Mouse (Mus musculus) heart, embryonic 15.5 days (tissue): Measurements from ENCODE around the gene Abhd17a. TPM values are rescaled to one million over a fixed set of nuclear protein-coding genes. Genes with fewer than 3 reads are reported as not detected.
A peak's percentile ranks its signal among the peaks of the same experiment; 100 is the strongest.

Experiments used
- ATAC-seq: fragments of 200-750 bp; cut with Nextera tagmentation; replicated peaks from 2 replicates; pipeline ENCODE4 v1.8.0; 2017; ENCODE audit warnings: low read depth, moderate TSS enrichment; ENCODE audit not compliant: insufficient number of reproducible peaks, insufficient read depth, low FRiP score
- H3K27ac ChIP-seq: fragments of 300-500 bp; sonication (generic); 2 replicates; pipeline ENCODE4 v1.5.1; 2015; ENCODE audit warnings: mild to moderate bottlenecking, inconsistent platforms
- H3K27me3 ChIP-seq: fragments of 300-500 bp; sonication (generic); 2 replicates; pipeline ENCODE4 v1.6.1; 2015; ENCODE audit warnings: inconsistent platforms
- H3K36me3 ChIP-seq: fragments of 300-500 bp; sonication (generic); 2 replicates; pipeline ENCODE4 v1.6.1; 2015; ENCODE audit warnings: mild to moderate bottlenecking, inconsistent platforms
- H3K4me1 ChIP-seq: fragments of 300-500 bp; sonication (generic); replicated peaks from 2 replicates; pipeline ENCODE4 v1.6.1; 2015; ENCODE audit warnings: inconsistent platforms
- H3K4me2 ChIP-seq: fragments of 300-500 bp; sonication (generic); 2 replicates; pipeline ENCODE4 v1.6.1; 2015; ENCODE audit warnings: inconsistent platforms, mild to moderate bottlenecking, moderate library complexity
- H3K4me3 ChIP-seq: fragments of 300-500 bp; sonication (generic); 2 replicates; pipeline ENCODE4 v1.5.1; 2015; ENCODE audit warnings: mild to moderate bottlenecking, inconsistent platforms
- H3K9ac ChIP-seq: fragments of 300-500 bp; sonication (generic); 2 replicates; pipeline ENCODE4 v1.6.1; 2015; ENCODE audit warnings: mild to moderate bottlenecking, inconsistent platforms
- H3K9me3 ChIP-seq: fragments of 300-500 bp; sonication (generic); replicated peaks from 2 replicates; pipeline ENCODE4 v1.6.1; 2016; ENCODE audit warnings: inconsistent platforms
- whole genome bisulfite sequencing: fragments of 180-500 bp; shearing (Covaris S2); methylation state at CpG from one replicate; pipeline ENCODE4 v1.1.7; 2015; ENCODE audit warnings: mixed read lengths; 5-methylcytosine and 5-hydroxymethylcytosine counted together
- polyA plus RNA-seq: library from polyadenylated mRNA; unstranded; fragments of >200 nt; fragmentation: Nextera tagmentation; extraction: Ambion mirVana; gene quantifications from 2 replicates; pipeline ENCODE4 v1.2.1, GENCODE M21; 2015

Abhd17a gene
- polyA plus RNA-seq, 1 experiment from 2014 or later: 84.2 TPM

DNA sequence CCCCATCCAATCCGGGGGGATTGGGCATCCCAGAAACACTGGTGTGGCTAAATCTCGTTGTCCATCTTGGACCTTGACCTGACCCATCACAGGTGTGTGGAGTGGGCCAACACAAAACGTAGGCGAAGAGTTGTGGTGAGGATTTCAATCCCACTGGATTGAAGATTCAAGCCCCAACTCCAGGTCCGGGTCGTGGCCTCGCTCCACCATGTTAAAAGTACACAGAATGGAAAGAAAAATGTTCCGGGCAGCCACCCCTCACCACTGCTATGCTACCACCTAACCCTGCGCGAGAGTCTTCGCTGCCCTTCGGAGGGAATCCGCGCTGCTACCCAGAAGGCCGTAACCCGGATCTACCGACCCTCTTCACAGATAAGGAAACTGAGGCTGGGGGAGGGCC lies 14.2 kb downstream of the Abhd17a start:
- 12% methylated on average over 17 of the region's 17 CpGs for WGBS
- no peak overlapping the region for H3K27ac ChIP-seq

DNA sequence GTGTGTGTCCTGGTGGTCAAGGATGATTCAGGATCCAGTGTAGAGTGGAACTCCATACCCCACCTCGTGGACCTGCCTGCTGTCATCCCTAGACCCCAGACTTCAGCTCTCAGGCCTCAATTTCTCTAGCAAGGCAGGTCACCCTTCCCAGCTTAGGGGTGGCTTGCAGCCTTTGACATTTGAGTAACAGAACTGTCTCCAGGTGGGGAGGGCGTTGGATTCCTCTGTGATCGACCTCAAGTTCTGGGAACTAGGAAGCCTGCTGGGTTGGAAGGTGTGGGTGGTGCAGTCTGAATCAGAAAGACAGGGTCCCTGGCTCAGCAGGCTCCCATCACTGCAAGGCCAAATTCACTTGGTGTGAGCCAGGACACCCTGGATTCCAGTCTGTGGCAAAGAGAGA lies 15.2 kb downstream of the Abhd17a start:
- peak overlapping the region; percentile 91; the same call in 1 of the 2 replicates for H3K4me2 ChIP-seq
- peak overlapping the region; percentile 89; the same call in 1 of the 2 replicates for H3K4me3 ChIP-seq

More for the DNA sequence above, 14.2 kb downstream of the Abhd17a start:
- Histone ChIP-seq H3K9me3 (no peaks in the 10 kb centered on the region), H3K9ac (peak overlapping the region; percentile 80), H3K4me2 (peak overlapping the region; percentile 91), H3K36me3 (no peaks in the 10 kb centered on the region), H3K27me3 (no peaks in the 10 kb centered on the region), H3K4me1 (peaks cover 68% of the 10 kb centered on the region), H3K4me3 (peak overlapping the region; percentile 89)
- ATAC-seq: no peak

DNA sequence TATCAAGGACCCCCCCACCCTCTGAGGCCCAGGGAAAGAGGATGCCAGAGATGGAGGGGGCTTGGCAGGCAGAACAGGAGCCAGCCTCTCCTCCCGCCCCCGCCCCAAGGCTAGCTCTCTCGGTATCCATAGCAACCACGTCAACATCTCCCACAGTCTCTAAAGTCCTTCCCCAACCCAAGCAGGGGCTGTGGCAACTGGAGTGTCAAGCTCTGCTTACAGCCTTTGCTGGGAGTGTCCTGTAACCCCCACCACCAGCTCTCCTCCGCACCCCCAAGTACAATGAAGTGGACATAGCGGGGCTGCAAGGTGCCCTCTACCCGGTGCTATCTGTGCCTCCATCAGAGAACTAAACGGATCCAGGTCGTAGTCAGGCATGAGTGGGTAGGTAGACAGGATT lies 16.2 kb downstream of the Abhd17a start:
- H3K36me3 ChIP-seq: no peaks in the 10 kb centered on the region
- no peak overlapping the region for H3K4me3 ChIP-seq
- H3K4me1 ChIP-seq: peaks cover 86% of the 10 kb centered on the region
- WGBS: 49% methylated on average over 9 of the region's 9 CpGs
- H3K27me3 ChIP-seq: no peaks in the 10 kb centered on the region
- no peaks in the 10 kb centered on the region for H3K9me3 ChIP-seq
- peak overlapping the region; percentile 19; the same call in 1 of the 2 replicates for H3K4me2 ChIP-seq
- ATAC-seq: no peak
- no peak overlapping the region for H3K27ac ChIP-seq
- peak overlapping the region; percentile 34; the same call in 1 of the 2 replicates for H3K9ac ChIP-seq

More for the DNA sequence above, 15.2 kb downstream of the Abhd17a start:
- Histone ChIP-seq H3K27ac (no peak overlapping the region), H3K4me1 (peaks cover 78% of the 10 kb centered on the region), H3K9me3 (no peaks in the 10 kb centered on the region), H3K27me3 (no peaks in the 10 kb centered on the region), H3K36me3 (no peaks in the 10 kb centered on the region), H3K9ac (no peak overlapping the region)
- ATAC-seq: no peak
- WGBS: 80% methylated on average over 3 of the region's 3 CpGs

DNA sequence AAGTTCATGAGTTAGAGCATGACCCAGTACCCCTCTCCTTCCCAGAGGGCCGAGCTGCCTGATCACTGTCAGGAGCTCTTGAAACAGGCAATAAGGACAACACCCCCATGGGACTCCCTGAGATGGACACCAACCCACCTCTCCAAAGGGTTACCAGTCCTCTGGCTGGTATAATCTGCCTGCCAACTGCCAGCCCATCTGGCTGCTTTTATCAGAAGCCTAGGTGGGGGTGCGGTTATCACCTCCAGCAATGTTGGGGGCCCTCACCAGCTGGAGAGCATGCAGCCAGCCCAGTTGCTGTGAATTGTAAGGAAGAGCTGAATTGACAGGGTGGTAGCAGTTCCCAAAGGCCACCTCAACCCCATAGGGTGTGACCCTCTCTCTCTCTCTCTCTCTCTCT lies 17.7 kb downstream of the Abhd17a start:
- H3K9ac ChIP-seq: no peak overlapping the region
- H3K36me3 ChIP-seq: peaks cover 7% of the 10 kb centered on the region; the same call in 1 of the 2 replicates
- peaks cover 75% of the 10 kb centered on the region for H3K4me1 ChIP-seq
- H3K4me3 ChIP-seq: no peak overlapping the region
- WGBS: 74% methylated on average over 2 of the region's 2 CpGs
- no peak for ATAC-seq
- no peaks in the 10 kb centered on the region for H3K27me3 ChIP-seq
- H3K4me2 ChIP-seq: no peak overlapping the region
- no peaks in the 10 kb centered on the region for H3K9me3 ChIP-seq
- no peak overlapping the region for H3K27ac ChIP-seq

DNA sequence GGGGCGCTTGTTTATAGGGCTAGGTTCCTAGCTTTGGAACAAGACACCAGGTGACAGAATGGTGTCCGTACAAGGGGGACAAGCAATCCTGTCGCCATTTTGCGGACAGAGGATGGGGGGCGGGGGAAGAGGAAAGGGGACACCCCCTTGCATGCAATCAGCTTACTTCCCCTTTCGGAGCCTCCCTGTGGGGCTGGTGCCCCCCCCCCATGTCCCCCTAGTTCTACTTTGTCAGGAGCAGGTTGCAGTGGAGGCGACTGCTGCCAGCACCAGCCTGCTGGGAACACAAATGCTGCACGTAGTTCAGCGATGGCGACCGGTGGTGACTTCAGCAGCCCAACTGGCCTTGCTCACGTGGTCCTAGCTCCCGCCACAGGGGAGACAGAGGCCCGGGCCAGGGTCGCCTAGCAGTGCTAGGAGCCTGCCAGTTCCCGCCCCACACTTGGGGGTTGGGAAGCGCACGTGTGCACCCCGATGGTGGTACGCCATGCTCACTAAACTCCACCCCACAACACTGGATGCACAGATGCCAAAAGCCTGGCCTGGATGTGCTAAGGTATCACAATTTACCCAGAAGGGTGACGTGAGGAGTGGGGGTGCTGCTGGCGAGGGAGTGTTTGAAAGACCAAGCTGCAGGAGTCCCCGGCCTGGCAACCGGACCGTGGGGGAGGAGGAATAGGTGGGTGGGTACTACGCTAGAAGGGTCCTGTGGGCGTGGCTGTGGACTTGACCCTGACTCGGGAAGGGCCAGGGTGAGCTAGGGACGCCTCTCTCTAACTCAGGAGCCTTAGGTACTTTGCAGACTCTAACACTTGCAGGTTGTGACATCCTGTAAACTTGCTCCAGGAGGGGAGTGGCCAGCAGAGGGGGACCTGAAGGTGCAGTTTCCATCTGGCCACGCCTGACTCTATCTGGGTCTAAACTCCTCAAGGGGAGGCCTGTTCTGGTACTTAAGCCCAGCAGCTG lies 19.0 kb downstream of the Abhd17a start:
- peaks cover 73% of the 10 kb centered on the region for H3K4me1 ChIP-seq

DNA sequence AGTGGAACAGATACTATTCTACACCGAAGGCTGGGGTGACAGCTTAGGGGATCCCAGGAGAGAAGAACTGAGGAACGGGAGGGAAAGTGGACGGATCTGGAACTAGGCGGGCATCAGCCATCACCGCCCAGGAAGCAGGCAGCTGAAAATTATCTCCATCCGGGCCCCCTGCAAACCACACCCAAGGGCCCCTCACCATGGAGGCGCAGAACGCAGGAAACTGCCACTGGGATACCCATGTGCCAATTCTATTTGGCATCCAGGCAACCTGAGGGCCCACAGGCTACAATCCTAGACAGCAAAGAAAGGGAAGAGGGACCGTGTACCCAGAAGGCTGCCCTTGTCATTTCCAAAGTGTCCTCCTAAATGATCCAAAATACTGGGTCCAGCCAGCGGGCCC lies 19.7 kb downstream of the Abhd17a start:
- H3K36me3 ChIP-seq: peaks cover 7% of the 10 kb centered on the region; the same call in 1 of the 2 replicates
- peak overlapping the region; percentile 73 for H3K27ac ChIP-seq
- peak overlapping the region; percentile 26; the same call in 1 of the 2 replicates for H3K4me3 ChIP-seq
- peak overlapping the region; percentile 62 for H3K4me2 ChIP-seq
- H3K9me3 ChIP-seq: no peaks in the 10 kb centered on the region
- H3K4me1 ChIP-seq: peaks cover 66% of the 10 kb centered on the region
- H3K27me3 ChIP-seq: no peaks in the 10 kb centered on the region
- ATAC-seq: no peak
- peak overlapping the region; percentile 49 for H3K9ac ChIP-seq
- WGBS: 79% methylated on average over 10 of the region's 10 CpGs

More for the DNA sequence above, 19.0 kb downstream of the Abhd17a start:
- ATAC-seq: peak; percentile 34
- Histone ChIP-seq H3K9ac (peak overlapping the region; percentile 49), H3K4me3 (peak overlapping the region; percentile 26), H3K9me3 (no peaks in the 10 kb centered on the region), H3K27me3 (no peaks in the 10 kb centered on the region), H3K4me2 (peak overlapping the region; percentile 62), H3K27ac (peak overlapping the region; percentile 73), H3K36me3 (peaks cover 7% of the 10 kb centered on the region; the same call in 1 of the 2 replicates)
- 22% methylated on average over 30 of the region's 30 CpGs for WGBS

DNA sequence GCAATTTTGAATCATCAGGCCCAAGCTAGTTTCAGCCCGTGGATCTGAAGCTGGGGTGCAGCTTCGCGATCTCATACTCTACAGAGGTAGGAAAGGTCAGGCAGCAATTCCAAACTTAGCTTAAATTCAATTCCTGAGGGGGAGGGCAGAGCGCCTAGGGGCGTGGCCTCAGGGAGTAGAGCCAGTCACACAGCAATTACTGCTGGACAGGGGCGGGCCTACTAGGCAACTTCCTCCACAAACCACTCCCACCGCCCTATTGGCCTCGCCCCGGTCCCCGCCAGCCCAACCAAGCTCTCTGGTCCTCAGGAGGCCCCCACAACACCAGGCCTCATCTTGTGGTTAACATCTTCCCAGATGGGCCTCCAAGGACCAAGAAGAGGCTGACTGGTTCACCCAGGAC lies 20.5 kb downstream of the Abhd17a start:
- no peaks in the 10 kb centered on the region for H3K27me3 ChIP-seq
- H3K36me3 ChIP-seq: peaks cover 7% of the 10 kb centered on the region; the same call in 1 of the 2 replicates
- no peak overlapping the region for H3K9ac ChIP-seq
- peak overlapping the region; percentile 12; the same call in 1 of the 2 replicates for H3K4me3 ChIP-seq
- peaks cover 59% of the 10 kb centered on the region for H3K4me1 ChIP-seq
- peak overlapping the region; percentile 62 for H3K4me2 ChIP-seq
- 0 out of 2 replicates have a peak, but pooled peaks have one; percentile 40 for ATAC-seq
- H3K9me3 ChIP-seq: no peaks in the 10 kb centered on the region
- 29% methylated on average over 10 of the region's 10 CpGs for WGBS
- H3K27ac ChIP-seq: peak overlapping the region; percentile 73

DNA sequence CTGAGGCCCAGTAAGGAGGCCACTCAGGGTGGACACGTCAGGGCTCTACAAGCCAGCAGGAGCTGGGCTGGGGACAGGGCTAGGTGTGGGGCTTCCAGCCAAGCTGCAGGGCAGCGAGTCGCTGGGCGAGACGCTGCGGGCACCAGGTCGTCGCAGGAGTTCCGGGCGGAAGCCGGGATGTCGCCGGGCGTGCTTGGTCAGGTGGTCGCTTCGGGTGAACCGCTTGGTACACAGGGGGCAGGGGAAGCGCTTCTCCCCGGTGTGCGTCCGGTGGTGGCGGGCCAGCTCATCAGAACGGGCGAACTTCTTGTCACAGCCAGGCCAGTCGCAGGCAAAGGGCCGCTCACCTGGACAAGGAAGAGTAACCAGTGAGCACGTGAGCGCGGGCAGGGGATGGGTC lies 21.3 kb downstream of the Abhd17a start:
- no peak overlapping the region for H3K4me3 ChIP-seq
- WGBS: 92% methylated on average over 29 of the region's 29 CpGs
- no peak for ATAC-seq
- H3K9ac ChIP-seq: no peak overlapping the region
- no peaks in the 10 kb centered on the region for H3K27me3 ChIP-seq
- no peak overlapping the region; the same call in 1 of the 2 replicates for H3K4me2 ChIP-seq
- no peak overlapping the region for H3K27ac ChIP-seq
- no peaks in the 10 kb centered on the region for H3K9me3 ChIP-seq
- peaks cover 51% of the 10 kb centered on the region for H3K4me1 ChIP-seq
- H3K36me3 ChIP-seq: peaks cover 7% of the 10 kb centered on the region; the same call in 1 of the 2 replicates

DNA sequence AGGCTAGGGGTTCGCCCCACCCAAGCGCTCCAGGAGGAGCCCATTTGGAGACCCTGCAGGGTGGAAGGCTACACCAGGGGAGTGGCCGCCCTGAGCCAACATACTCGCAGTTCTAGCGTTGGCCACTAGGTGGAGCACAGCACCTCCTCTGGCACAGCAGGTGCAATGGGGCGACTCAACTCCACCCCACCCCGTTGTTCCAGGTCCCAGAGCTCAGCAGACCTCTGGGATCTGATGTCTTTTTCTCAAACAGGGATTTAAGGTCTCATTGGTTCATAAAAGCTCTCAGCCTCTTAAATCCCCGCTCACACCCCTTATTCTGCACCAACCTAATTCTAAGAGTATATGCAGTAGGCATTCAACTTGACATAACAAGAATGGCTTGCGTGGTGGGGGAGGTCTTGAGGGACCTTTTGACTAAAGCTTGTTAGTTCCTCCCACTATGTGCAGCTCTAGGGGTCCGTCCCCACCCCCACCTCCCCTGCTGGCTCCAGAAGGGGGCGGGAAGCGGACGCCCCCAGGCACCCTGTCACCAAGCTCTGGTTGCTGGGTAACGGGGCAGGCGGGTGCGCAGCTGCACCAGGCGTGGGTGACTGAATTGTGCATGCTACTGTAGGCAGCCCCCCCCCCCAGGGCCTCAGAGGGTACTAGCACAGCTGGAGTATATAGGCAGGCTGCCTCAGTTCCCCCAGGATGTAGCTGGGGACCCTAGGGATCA lies 23.6 kb downstream of the Abhd17a start:
- 31% methylated on average over 17 of the region's 17 CpGs for WGBS
- Histone ChIP-seq H3K9ac (no peak overlapping the region), H3K4me1 (peaks cover 39% of the 10 kb centered on the region), H3K27ac (no peak overlapping the region), H3K27me3 (no peaks in the 10 kb centered on the region), H3K36me3 (peaks cover 7% of the 10 kb centered on the region; the same call in 1 of the 2 replicates), H3K9me3 (no peaks in the 10 kb centered on the region), H3K4me2 (no peak overlapping the region; the same call in 1 of the 2 replicates), H3K4me3 (no peak overlapping the region)
- ATAC-seq: no peak; the same call in 1 of the 2 replicates

DNA sequence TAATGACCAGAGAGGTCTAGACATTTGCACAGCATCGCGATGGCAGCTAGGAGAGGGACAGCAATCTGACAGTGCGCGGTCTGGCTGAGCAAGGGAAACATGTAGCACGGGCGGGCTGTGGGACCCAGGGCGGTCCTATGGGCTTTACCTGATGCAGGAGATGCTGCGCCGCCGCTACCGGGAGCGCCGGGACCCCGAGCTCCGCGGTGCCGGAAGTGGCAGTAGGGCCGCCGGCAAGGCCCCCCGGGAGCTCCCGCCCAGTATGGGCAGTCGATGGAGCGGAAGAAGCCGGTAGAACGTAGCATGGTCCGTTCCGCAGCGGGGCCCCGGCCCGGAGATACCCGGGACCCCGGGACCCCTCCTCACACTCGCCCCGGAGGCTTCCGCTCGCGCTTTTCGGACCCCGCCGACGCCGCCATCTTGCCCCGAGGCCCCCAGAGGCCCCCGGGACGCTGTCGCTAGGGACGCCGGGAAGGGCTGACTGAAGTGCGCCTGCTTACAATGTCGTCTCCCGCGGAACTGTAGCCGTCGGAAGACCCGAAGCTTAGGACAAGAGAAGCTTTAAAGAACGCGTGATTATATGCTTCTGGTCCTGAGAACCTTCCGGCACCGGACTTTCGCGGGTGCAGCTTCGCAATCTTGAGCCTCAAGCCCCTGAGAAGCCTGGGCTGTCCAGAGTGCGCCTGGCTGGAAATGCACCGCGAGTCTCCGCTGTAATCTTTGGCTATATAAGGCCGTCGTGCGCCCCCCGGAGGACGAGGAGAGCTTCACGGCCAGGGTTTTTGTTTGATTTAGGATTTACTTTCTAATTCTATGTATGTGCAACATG lies 28.8 kb downstream of the Abhd17a start, which contains the start of gene Rexo1:
Rexo1 (minus strand) TSS at position 445 of the 829 bp plus-strand sequence.
- under 1% methylated on average over 72 of the region's 72 CpGs for whole genome bisulfite sequencing
- H3K9me3 ChIP-seq: no peaks in the 10 kb centered on the region
- peak within 1 kb of the TSS; percentile 90 for H3K27ac ChIP-seq
- H3K4me3 ChIP-seq: peak within 1 kb of the TSS; percentile 84
- peak within 1 kb of the TSS; percentile 91 for H3K4me2 ChIP-seq
- no peaks in the 10 kb centered on the region for H3K36me3 ChIP-seq
- peaks cover 46% of the 10 kb centered on the region for H3K4me1 ChIP-seq
- H3K27me3 ChIP-seq: no peaks in the 10 kb centered on the region
- peak within 1 kb of the TSS; percentile 99 for H3K9ac ChIP-seq
- ATAC-seq: peak; percentile 75
